Mouse (Mus musculus): ENCODE measurements around the gene Uap1. TPM values are rescaled to one million over a fixed set of nuclear protein-coding genes. Genes with fewer than 3 reads are reported as not detected.

The Uap1 gene
- polyA plus RNA-seq, 1 experiment from 2014 or later = 50.6 TPM

GRCm38 (mm10) chr1:170160397-170160938 lies 14.3 kb downstream of the Uap1 start:
- H3K4me2 ChIP-seq (replicated peaks; ENCODE audit: low read depth, low read length) = no peak overlapping the region
- no peak overlapping the region for H3K27ac ChIP-seq (ENCODE audit: low read length)
- no peaks in the 10 kb centered on the region for H3K27me3 ChIP-seq (replicated peaks; ENCODE audit: insufficient read depth, low read length)
- TF ChIP-seq EP300 (IDR thresholded peaks at IDR 0.05) (no peak), CTCF (IDR thresholded peaks at IDR 0.05) (no peak)
- peaks cover 6% of the 10 kb centered on the region; the same call in 1 of the 2 replicates for H3K36me3 ChIP-seq (ENCODE audit: insufficient read depth, low read length)
- no peak overlapping the region for H3K4me3 ChIP-seq (ENCODE audit: low read depth, low read length)
- 46% methylated on average over 3 of the region's 3 CpGs for WGBS
- H3K9me3 ChIP-seq (ENCODE audit: low read length) = no peaks in the 10 kb centered on the region
- peaks cover 8% of the 10 kb centered on the region; the same call in 1 of the 2 replicates for H3K4me1 ChIP-seq (ENCODE audit: insufficient read depth, low read depth, low read length)
- 0 out of 2 replicates have a peak, but pooled peaks have one; percentile 14 for ATAC-seq
- no peak for DNase-seq (ENCODE audit: low spot score)
- H3K9ac ChIP-seq (replicated peaks; ENCODE audit: low read depth) = no peak overlapping the region

- DNase-seq (ENCODE audit: low spot score) (no peak), ATAC-seq (no peak)
- H3K27ac ChIP-seq (ENCODE audit: low read length) = no peak overlapping the region
- TF ChIP-seq CTCF (IDR thresholded peaks at IDR 0.05) (no peak; the same call in 1 of the 2 replicates), EP300 (IDR thresholded peaks at IDR 0.05) (no peak)
- WGBS = 91% methylated on average over 2 of the region's 2 CpGs
- no peaks in the 10 kb centered on the region for H3K9me3 ChIP-seq (ENCODE audit: low read length)
- H3K4me3 ChIP-seq (ENCODE audit: low read depth, low read length) = no peak overlapping the region
- H3K36me3 ChIP-seq (ENCODE audit: insufficient read depth, low read length) = peaks cover 6% of the 10 kb centered on the region; the same call in 1 of the 2 replicates
- no peak overlapping the region for H3K4me2 ChIP-seq (replicated peaks; ENCODE audit: low read depth, low read length)
- H3K4me1 ChIP-seq (ENCODE audit: insufficient read depth, low read depth, low read length) = peaks cover 8% of the 10 kb centered on the region; the same call in 1 of the 2 replicates
- H3K9ac ChIP-seq (replicated peaks; ENCODE audit: low read depth) = no peak overlapping the region
- H3K27me3 ChIP-seq (replicated peaks; ENCODE audit: insufficient read depth, low read length) = no peaks in the 10 kb centered on the region
Measured at GRCm38 (mm10) chr1:170159707-170160106, 15.1 kb downstream of the Uap1 start.

DNA sequence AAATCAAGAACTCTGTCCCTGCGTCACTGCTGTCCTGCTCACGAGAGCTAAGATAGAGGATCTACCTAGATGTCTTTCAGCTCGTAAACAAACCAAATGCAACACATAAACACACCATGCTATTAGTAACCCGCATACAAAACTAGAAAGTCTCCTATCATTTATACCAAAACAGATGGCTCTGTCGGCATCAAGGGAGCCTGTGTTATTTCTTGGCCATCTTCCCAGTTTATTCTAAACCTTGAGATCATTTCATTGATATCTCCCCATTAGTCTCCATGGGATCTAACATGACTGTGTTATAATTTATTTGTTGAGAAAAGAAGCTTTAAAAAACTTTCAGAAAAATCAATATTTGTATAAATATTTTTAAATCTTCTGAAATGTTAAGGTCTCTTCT lies 19.0 kb downstream of the Uap1 start:
- no peak overlapping the region for H3K4me2 ChIP-seq (replicated peaks; ENCODE audit: low read depth, low read length)
- no peaks in the 10 kb centered on the region for H3K4me1 ChIP-seq (ENCODE audit: insufficient read depth, low read depth, low read length)
- no peak overlapping the region for H3K9ac ChIP-seq (replicated peaks; ENCODE audit: low read depth)
- peaks cover 4% of the 10 kb centered on the region; the same call in 1 of the 2 replicates for H3K36me3 ChIP-seq (ENCODE audit: insufficient read depth, low read length)
- H3K27ac ChIP-seq (ENCODE audit: low read length) = no peak overlapping the region
- DNase-seq (ENCODE audit: low spot score) (no peak), ATAC-seq (no peak)
- H3K4me3 ChIP-seq (ENCODE audit: low read depth, low read length) = no peak overlapping the region
- no peak for TF ChIP-seq EP300 (IDR thresholded peaks at IDR 0.05)
- no peak for TF ChIP-seq CTCF (IDR thresholded peaks at IDR 0.05)
- no peaks in the 10 kb centered on the region for H3K9me3 ChIP-seq (ENCODE audit: low read length)
- no peaks in the 10 kb centered on the region for H3K27me3 ChIP-seq (replicated peaks; ENCODE audit: insufficient read depth, low read length)
- 72% methylated on average over 5 of the region's 5 CpGs for WGBS

DNA sequence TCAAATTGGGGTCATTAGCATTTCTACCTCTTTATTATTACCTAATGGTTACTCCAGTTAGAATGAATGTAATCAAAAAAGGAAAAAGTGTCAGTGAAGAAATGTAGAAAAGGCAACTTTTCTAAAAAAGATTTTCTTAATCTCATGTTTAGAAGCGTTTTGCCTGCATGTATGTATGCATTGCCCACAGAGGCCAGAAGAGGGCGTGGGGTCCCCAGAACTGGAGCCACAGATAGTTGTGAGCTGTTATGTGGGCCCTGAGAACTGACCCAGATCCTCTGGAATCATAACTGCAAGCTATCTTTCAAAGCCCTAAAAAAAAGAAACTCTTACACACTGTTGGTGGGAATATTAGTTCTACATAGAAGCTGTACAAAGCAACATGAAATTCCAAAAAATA lies 19.5 kb downstream of the Uap1 start:
- Histone ChIP-seq H3K9ac (replicated peaks; ENCODE audit: low read depth) (no peak overlapping the region), H3K27ac (ENCODE audit: low read length) (no peak overlapping the region), H3K27me3 (replicated peaks; ENCODE audit: insufficient read depth, low read length) (no peaks in the 10 kb centered on the region), H3K4me3 (ENCODE audit: low read depth, low read length) (no peak overlapping the region), H3K36me3 (ENCODE audit: insufficient read depth, low read length) (peaks cover 4% of the 10 kb centered on the region; the same call in 1 of the 2 replicates), H3K4me2 (replicated peaks; ENCODE audit: low read depth, low read length) (no peak overlapping the region), H3K4me1 (ENCODE audit: insufficient read depth, low read depth, low read length) (no peaks in the 10 kb centered on the region), H3K9me3 (ENCODE audit: low read length) (no peaks in the 10 kb centered on the region)
- TF ChIP-seq EP300 (IDR thresholded peaks at IDR 0.05) (no peak), CTCF (IDR thresholded peaks at IDR 0.05) (peak; percentile 42)
- whole genome bisulfite sequencing = 72% methylated on average over 2 of the region's 2 CpGs
- no peak for ATAC-seq
- DNase-seq (ENCODE audit: low spot score) = no peak

GRCm38 (mm10) chr1:170153986-170154385 lies 20.8 kb downstream of the Uap1 start:
- DNase-seq (ENCODE audit: low spot score) (no peak), ATAC-seq (no peak)
- Histone ChIP-seq H3K9me3 (ENCODE audit: low read length) (no peaks in the 10 kb centered on the region), H3K4me3 (ENCODE audit: low read depth, low read length) (no peak overlapping the region), H3K4me1 (ENCODE audit: insufficient read depth, low read depth, low read length) (no peaks in the 10 kb centered on the region), H3K4me2 (replicated peaks; ENCODE audit: low read depth, low read length) (no peak overlapping the region), H3K36me3 (ENCODE audit: insufficient read depth, low read length) (0 out of 2 replicates have a peak, but pooled peaks cover 4% of the 10 kb centered on the region), H3K27me3 (replicated peaks; ENCODE audit: insufficient read depth, low read length) (no peaks in the 10 kb centered on the region), H3K27ac (ENCODE audit: low read length) (no peak overlapping the region), H3K9ac (replicated peaks; ENCODE audit: low read depth) (no peak overlapping the region)
- 80% methylated on average over 8 of the region's 8 CpGs for WGBS
- TF ChIP-seq CTCF (IDR thresholded peaks at IDR 0.05) (no peak), EP300 (IDR thresholded peaks at IDR 0.05) (no peak)

GRCm38 (mm10) chr1:170152552-170152951 lies 22.2 kb downstream of the Uap1 start:
- Histone ChIP-seq H3K27ac (ENCODE audit: low read length) (no peak overlapping the region), H3K27me3 (replicated peaks; ENCODE audit: insufficient read depth, low read length) (no peaks in the 10 kb centered on the region), H3K4me3 (ENCODE audit: low read depth, low read length) (no peak overlapping the region), H3K4me1 (ENCODE audit: insufficient read depth, low read depth, low read length) (no peaks in the 10 kb centered on the region), H3K36me3 (ENCODE audit: insufficient read depth, low read length) (0 out of 2 replicates have a peak, but pooled peaks cover 4% of the 10 kb centered on the region), H3K9ac (replicated peaks; ENCODE audit: low read depth) (no peak overlapping the region), H3K4me2 (replicated peaks; ENCODE audit: low read depth, low read length) (no peak overlapping the region), H3K9me3 (ENCODE audit: low read length) (no peaks in the 10 kb centered on the region)
- DNase-seq (ENCODE audit: low spot score) (no peak), ATAC-seq (no peak)
- 100% methylated on average over 2 of the region's 2 CpGs for WGBS
- TF ChIP-seq CTCF (IDR thresholded peaks at IDR 0.05) (no peak), EP300 (IDR thresholded peaks at IDR 0.05) (no peak)

Measured in lung, postnatal 0 days (tissue).